Mouse (Mus musculus) 3134 (cell line): Measurements from ENCODE around the gene Ddx27.

Experiments used
- DNase-seq: peaks from one replicate; pipeline ENCODE4 v3.0.0-alpha.2; 2011; ENCODE audit warnings: low spot score; ENCODE audit not compliant: insufficient read length; ENCODE audit errors: extremely low read depth

The Ddx27 gene

GRCm38 (mm10) chr2:167079535-167080257 is 64.7 kb downstream of the Ddx27 start:
- DNase-seq, result peak; percentile 94

- no peak for DNase-seq
These were observed 65.4 kb downstream of the Ddx27 start for GRCm38 (mm10) chr2:167080387-167080786.

GRCm38 (mm10) chr2:167081135-167081534 is 66.1 kb downstream of the Ddx27 start:
- no peak for DNase-seq

- DNase-seq, result no peak
These were observed 66.6 kb downstream of the Ddx27 start for GRCm38 (mm10) chr2:167081639-167082038.
